Mouse (Mus musculus): ENCODE measurements around the gene Fignl2. TPM values are rescaled to one million over a fixed set of nuclear protein-coding genes. Genes with fewer than 3 reads are reported as not detected.

The Fignl2 gene
- total and polyA plus RNA-seq, 2 experiments from 2014 or later: 0.12 to 3.9 TPM

GRCm38 (mm10) chr15:101054541-101054940 is 23.8 kb downstream of the Fignl2 start:
- WGBS: 83% methylated on average over 10 of the region's 10 CpGs
- Histone ChIP-seq H3K4me3 (ENCODE audit: low read depth, low read length) (no peak overlapping the region), H3K36me3 (replicated peaks; ENCODE audit: control insufficient read depth, insufficient read depth, low read length) (0 out of 2 replicates have a peak, but pooled peaks cover 3% of the 10 kb centered on the region), H3K4me1 (ENCODE audit: control insufficient read depth, insufficient read depth) (no peaks in the 10 kb centered on the region), H3K27ac (ENCODE audit: low read depth) (no peak overlapping the region), H3K4me2 (ENCODE audit: low read depth, low read length) (no peak overlapping the region), H3K27me3 (ENCODE audit: control insufficient read depth, insufficient read depth, low read length) (peaks cover 66% of the 10 kb centered on the region), H3K9me3 (replicated peaks; ENCODE audit: control insufficient read depth, low read length) (no peaks in the 10 kb centered on the region), H3K9ac (replicated peaks; ENCODE audit: low read depth, low read length) (no peak overlapping the region)
- DNase-seq (ENCODE audit: low spot score): no peak
- TF ChIP-seq EP300 (IDR thresholded peaks at IDR 0.05; ENCODE audit: low read depth) (no peak), CTCF (IDR thresholded peaks at IDR 0.05; ENCODE audit: low read depth) (no peak)
- no peak for ATAC-seq (ENCODE audit: insufficient read depth, low read depth)

GRCm38 (mm10) chr15:101053832-101054459 is 24.4 kb downstream of the Fignl2 start:
- ATAC-seq (ENCODE audit: insufficient read depth, low read depth): no peak
- Histone ChIP-seq H3K9me3 (replicated peaks; ENCODE audit: control insufficient read depth, low read length) (no peaks in the 10 kb centered on the region), H3K27me3 (ENCODE audit: control insufficient read depth, insufficient read depth, low read length) (peaks cover 72% of the 10 kb centered on the region), H3K27ac (ENCODE audit: low read depth) (no peak overlapping the region), H3K36me3 (replicated peaks; ENCODE audit: control insufficient read depth, insufficient read depth, low read length) (0 out of 2 replicates have a peak, but pooled peaks cover 3% of the 10 kb centered on the region), H3K4me2 (ENCODE audit: low read depth, low read length) (peak overlapping the region; percentile 48), H3K4me1 (ENCODE audit: control insufficient read depth, insufficient read depth) (no peaks in the 10 kb centered on the region), H3K4me3 (ENCODE audit: low read depth, low read length) (peak overlapping the region; percentile 46), H3K9ac (replicated peaks; ENCODE audit: low read depth, low read length) (no peak overlapping the region)
- no peak for DNase-seq (ENCODE audit: low spot score)
- no peak for TF ChIP-seq EP300 (IDR thresholded peaks at IDR 0.05; ENCODE audit: low read depth)
- no peak for TF ChIP-seq CTCF (IDR thresholded peaks at IDR 0.05; ENCODE audit: low read depth)
- WGBS: 29% methylated on average over 54 of the region's 65 CpGs

- H3K9me3 ChIP-seq (replicated peaks; ENCODE audit: control insufficient read depth, low read length): no peaks in the 10 kb centered on the region
- ATAC-seq (ENCODE audit: insufficient read depth, low read depth): no peak; the same call in 1 of the 2 replicates
- H3K27ac ChIP-seq (ENCODE audit: low read depth): no peak overlapping the region
- no peaks in the 10 kb centered on the region for H3K4me1 ChIP-seq (ENCODE audit: control insufficient read depth, insufficient read depth)
- H3K27me3 ChIP-seq (ENCODE audit: control insufficient read depth, insufficient read depth, low read length): peaks cover 83% of the 10 kb centered on the region
- WGBS: 25% methylated on average over 96 of the region's 120 CpGs
- peak overlapping the region; percentile 46 for H3K4me3 ChIP-seq (ENCODE audit: low read depth, low read length)
- H3K9ac ChIP-seq (replicated peaks; ENCODE audit: low read depth, low read length): no peak overlapping the region
- DNase-seq (ENCODE audit: low spot score): no peak
- no peak for TF ChIP-seq EP300 (IDR thresholded peaks at IDR 0.05; ENCODE audit: low read depth)
- no peak for TF ChIP-seq CTCF (IDR thresholded peaks at IDR 0.05; ENCODE audit: low read depth)
- 0 out of 2 replicates have a peak, but pooled peaks cover 3% of the 10 kb centered on the region for H3K36me3 ChIP-seq (replicated peaks; ENCODE audit: control insufficient read depth, insufficient read depth, low read length)
- H3K4me2 ChIP-seq (ENCODE audit: low read depth, low read length): peak overlapping the region; percentile 48
Observed at GRCm38 (mm10) chr15:101052560-101053501, 25.5 kb downstream of the Fignl2 start.

- TF ChIP-seq CTCF (IDR thresholded peaks at IDR 0.05; ENCODE audit: low read depth) (no peak), EP300 (IDR thresholded peaks at IDR 0.05; ENCODE audit: low read depth) (no peak)
- Histone ChIP-seq H3K27me3 (ENCODE audit: control insufficient read depth, insufficient read depth, low read length) (peaks cover 93% of the 10 kb centered on the region), H3K4me1 (ENCODE audit: control insufficient read depth, insufficient read depth) (no peaks in the 10 kb centered on the region; the same call in 1 of the 2 replicates), H3K9ac (replicated peaks; ENCODE audit: low read depth, low read length) (no peak overlapping the region), H3K4me3 (ENCODE audit: low read depth, low read length) (no peak overlapping the region), H3K4me2 (ENCODE audit: low read depth, low read length) (no peak overlapping the region), H3K36me3 (replicated peaks; ENCODE audit: control insufficient read depth, insufficient read depth, low read length) (0 out of 2 replicates have a peak, but pooled peaks cover 3% of the 10 kb centered on the region), H3K9me3 (replicated peaks; ENCODE audit: control insufficient read depth, low read length) (no peaks in the 10 kb centered on the region), H3K27ac (ENCODE audit: low read depth) (no peak overlapping the region)
- DNase-seq (ENCODE audit: low spot score) (no peak), ATAC-seq (ENCODE audit: insufficient read depth, low read depth) (no peak)
- 68% methylated on average over 10 of the region's 10 CpGs for WGBS
Observed at GRCm38 (mm10) chr15:101051869-101052268, 26.5 kb downstream of the Fignl2 start.

GRCm38 (mm10) chr15:101048338-101048896 is 29.9 kb downstream of the Fignl2 start:
- TF ChIP-seq CTCF (IDR thresholded peaks at IDR 0.05; ENCODE audit: low read depth): no peak
- no peak for TF ChIP-seq EP300 (IDR thresholded peaks at IDR 0.05; ENCODE audit: low read depth)
- WGBS: 50% methylated on average over 5 of the region's 5 CpGs
- DNase-seq (ENCODE audit: low spot score): no peak

More at GRCm38 (mm10) chr15:101048338-101048896, 29.9 kb downstream of the Fignl2 start:
- ATAC-seq (ENCODE audit: insufficient read depth, low read depth): no peak
- Histone ChIP-seq H3K4me1 (ENCODE audit: control insufficient read depth, insufficient read depth) (no peaks in the 10 kb centered on the region; the same call in 1 of the 2 replicates), H3K27ac (ENCODE audit: low read depth) (no peak overlapping the region), H3K9ac (replicated peaks; ENCODE audit: low read depth, low read length) (no peak overlapping the region), H3K27me3 (ENCODE audit: control insufficient read depth, insufficient read depth, low read length) (peaks cover 96% of the 10 kb centered on the region), H3K4me2 (ENCODE audit: low read depth, low read length) (no peak overlapping the region), H3K36me3 (replicated peaks; ENCODE audit: control insufficient read depth, insufficient read depth, low read length) (0 out of 2 replicates have a peak, but pooled peaks cover 3% of the 10 kb centered on the region), H3K4me3 (ENCODE audit: low read depth, low read length) (no peak overlapping the region), H3K9me3 (replicated peaks; ENCODE audit: control insufficient read depth, low read length) (no peaks in the 10 kb centered on the region)
